Mouse (Mus musculus) liver (tissue): ENCODE results near the gene Cstl1.
"Not testable (repeated sequence)": the region's sequence is repeated elsewhere in the genome, so short reads cannot be mapped to it uniquely, and the experiment has no call there.

ENCODE experiments used
- DNase-seq: peaks from one replicate; pipeline ENCODE4 v3.0.0-alpha.2; 2020; ENCODE audit warnings: mixed read lengths

The Cstl1 gene

GRCm38 (mm10) chr2:148750058-148750457 is at the start of gene Cstl1:
Cstl1 (plus strand) TSS chr2:148750358.
- no peak for DNase-seq

DNA sequence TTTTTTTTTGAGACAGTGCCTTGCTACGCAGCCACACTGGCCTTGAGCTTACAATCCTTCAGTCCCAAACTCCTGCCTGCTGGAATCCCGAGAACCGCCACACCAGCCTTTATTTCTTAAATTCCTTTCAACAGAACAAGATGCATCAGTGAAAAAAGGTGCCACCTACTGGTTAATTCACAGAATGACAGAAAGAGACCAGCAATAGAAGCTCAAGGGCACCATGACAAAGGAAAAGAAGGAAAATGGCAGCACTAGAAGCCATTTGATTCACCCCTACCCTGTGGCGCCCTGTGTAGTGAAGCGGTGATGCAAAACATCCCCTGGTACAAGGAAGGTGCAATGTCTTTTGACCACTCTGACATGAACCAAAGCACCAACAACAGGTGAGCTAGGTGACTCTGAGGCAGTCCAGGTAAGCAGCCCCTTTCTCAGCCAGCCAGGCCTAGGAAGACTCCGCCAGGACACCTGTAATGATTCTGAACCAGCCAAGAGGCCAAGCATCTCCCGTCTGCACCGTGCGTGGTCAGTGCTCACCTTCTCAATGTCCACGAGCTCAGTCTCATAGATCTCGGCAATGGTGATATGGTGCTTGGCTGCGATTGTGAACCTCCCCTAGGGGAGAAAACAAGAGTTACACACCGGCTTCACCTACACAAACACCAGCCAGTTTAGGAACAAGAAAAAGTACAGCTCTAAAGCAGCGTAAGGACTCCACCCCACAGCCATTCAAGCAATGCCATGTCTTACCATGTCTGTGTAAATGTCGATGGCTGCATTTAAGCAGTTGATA is 43.6 kb upstream of the Cstl1 start:
- DNase-seq = no peak

DNA sequence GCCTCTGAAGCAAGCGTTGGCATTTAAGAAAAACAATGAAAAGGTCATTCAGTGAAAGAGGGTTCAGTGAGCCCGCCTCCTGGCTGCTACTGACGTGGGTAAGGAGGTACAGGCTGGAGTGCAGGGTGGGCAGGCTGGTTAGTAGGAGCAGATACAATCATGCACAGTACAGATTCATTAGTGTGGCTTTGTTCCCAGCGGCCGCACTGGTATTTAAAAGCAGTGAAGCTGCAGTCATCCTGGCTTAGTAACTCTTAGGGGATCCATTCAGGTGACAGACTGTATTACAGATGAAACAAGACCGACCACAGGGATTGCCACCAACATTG is 43.0 kb upstream of the Cstl1 start:
- DNase-seq = no peak

- DNase-seq = no peak
These were observed 37.8 kb upstream of the Cstl1 start for GRCm38 (mm10) chr2:148712326-148712725.

GRCm38 (mm10) chr2:148717072-148717471 is 33.1 kb upstream of the Cstl1 start:
- DNase-seq = no peak

- no peak for DNase-seq
These were observed 30.7 kb upstream of the Cstl1 start for GRCm38 (mm10) chr2:148719271-148719995.

DNA sequence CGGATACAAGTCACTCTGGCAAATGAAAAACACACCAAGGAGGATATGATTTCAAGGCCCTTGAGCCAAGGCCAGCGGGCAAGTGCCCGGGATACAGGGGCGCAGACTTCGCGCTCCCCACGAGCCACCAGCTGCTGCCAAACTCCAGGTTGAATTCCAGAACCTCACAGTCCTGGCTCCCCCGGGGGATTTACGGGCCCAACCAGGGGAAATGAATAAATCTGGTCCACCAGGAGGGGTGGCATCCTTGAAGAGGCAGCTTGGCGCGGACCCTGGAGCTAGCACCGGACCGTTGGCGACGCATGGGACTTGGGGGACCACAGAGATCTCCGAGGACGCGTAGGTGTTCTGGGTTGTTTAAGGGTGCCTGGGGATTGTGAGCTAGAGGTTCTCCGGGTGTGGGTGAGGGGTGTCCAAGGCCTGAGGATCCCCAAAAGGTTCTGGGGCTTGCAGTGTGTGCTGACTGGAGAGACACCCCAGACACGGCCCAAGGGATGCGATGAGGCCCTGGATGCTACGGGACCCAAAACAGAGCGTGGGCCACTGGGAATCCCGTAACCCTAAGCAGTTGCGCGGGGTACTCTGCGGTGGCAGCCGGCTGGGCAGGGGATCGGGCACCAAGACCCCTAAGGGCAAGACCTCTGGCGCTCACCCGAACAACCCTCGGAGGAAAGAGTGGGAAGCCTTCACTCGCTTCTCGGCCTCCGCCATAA is 18.4 kb upstream of the Cstl1 start:
- no peak for DNase-seq

- DNase-seq = peak; percentile 85
These were observed 17.7 kb upstream of the Cstl1 start, which contains the start of gene Napb for GRCm38 (mm10) chr2:148732327-148733000. Napb (minus strand) TSS chr2:148732467.

DNA sequence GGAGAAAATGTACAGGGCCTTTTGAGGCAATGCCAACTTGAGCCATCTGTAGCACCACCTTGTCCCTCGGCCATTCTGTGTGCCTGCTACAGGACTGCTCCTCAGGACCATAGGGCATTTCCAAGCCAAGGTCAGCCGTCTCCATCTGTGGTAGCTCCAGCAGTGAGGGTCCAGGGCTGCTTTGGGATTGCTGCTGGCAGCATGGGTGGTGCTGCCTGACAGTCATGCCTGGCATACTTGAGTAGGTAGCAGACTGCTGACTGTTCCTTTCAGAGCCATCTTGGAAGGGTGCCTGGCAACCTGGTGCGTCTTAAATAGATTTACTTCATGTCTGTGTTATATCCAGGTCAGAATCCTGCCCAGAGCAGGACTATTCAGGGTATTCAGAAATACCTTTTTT is 7.2 kb upstream of the Cstl1 start:
- no peak for DNase-seq

DNA sequence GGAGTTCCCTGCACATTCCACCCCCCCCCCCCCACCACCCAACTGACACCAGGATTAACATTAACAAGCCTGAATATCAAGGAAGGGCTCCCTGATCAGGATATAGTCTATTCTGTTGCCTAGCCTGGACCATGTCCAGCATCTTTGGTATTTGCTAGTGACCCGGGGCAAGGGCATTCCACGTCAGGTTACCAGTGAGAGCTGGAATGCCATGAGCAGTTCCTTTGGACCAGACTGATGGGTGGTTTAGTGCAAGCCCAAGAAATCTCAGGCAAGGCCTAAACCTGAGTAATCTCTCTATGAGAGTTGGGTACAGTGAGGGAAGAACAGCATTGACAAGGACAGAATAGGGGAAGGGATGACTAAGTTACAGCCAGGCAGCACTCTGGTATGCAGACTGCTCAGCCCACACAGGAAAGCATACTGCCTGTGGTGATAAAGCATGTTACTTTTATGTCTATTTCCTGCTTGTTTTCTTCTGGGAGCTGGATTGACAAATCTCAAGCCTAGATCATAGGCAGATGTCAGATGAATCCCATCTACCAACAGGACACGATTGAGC is 6.2 kb upstream of the Cstl1 start:
- no peak for DNase-seq

- peak; percentile 64 for DNase-seq
These were observed 2.0 kb downstream of the Cstl1 start for GRCm38 (mm10) chr2:148751893-148752813.

DNA sequence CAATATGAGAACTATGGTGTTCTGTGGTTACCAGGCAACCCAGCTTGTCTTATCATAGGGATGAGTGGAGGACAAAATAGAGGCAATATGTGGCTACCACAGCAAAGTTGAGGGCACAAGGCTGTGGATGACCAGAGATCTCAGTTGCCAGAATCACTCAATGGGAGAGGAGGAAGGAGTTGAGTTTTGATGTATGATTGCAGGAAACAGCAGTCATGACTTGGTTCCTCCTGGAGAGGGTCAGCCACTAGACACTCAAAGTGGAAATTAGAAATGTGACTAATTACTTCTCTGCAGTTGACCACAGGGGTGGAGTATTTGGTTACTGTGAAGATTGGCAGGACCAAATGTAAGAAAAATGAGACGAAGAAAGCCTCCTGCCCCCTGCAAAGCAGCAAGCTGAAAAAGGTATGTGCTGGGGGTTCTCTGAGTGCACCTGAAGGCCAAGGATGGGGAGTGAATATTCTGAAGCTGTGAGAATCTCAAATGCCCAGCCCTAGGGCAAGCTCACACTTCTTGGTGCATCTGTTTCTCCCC is 4.2 kb downstream of the Cstl1 start:
- no peak for DNase-seq

GRCm38 (mm10) chr2:148763648-148764388 is 13.7 kb downstream of the Cstl1 start:
- no peak for DNase-seq

DNA sequence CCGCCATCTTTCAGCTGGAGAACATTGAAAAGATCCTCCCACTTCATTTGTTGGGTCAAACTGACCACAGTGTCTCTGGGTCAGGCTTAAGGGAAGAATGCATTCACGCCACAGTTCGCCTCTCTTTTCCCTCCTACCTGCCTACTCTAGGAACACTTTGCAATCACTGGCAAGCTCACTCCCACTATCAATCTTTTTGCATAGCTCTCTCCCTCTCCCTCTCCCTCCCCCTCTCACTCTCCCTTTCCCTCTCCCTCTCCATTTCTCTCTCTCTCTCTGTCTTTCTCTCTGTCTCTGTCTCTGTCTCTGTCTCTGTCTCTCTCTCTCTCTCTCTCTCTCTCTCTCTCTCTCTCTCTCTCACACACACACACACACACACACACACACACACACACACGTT is 21.2 kb downstream of the Cstl1 start, which contains the start of gene Cst11:
Gene Cst11 (minus strand): TSS at position 101 of the 400 bp plus-strand sequence.
- not testable (repeated sequence) for DNase-seq

GRCm38 (mm10) chr2:148781709-148782108 is 31.6 kb downstream of the Cstl1 start, which contains the start of gene 8030411F24Rik:
8030411F24Rik (plus strand) TSS chr2:148782009.
- DNase-seq = no peak

- DNase-seq = no peak
These were observed 39.0 kb downstream of the Cstl1 start, which contains the start of gene Cst12 for GRCm38 (mm10) chr2:148789142-148789541. Cst12 (plus strand) TSS chr2:148789361.

DNA sequence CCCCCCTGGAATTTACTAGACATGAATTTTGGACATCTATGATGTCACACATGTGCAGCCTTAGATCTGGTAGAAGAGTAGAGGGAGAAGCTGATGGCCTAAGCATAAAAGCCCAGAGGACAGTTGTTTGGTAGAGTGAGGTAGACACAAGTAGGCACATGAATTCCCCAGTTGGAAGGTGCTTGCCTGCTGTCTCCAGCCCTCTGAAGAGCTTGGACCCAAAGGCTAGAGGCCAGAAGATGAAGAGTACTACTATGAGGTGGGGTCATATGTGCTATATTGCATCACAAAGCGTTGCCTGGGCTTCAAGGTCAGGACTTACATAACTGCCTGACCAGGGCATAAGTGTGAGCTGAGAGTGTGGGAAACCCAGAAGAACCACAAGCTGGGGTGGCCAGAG is 48.3 kb downstream of the Cstl1 start, which contains the start of gene Cst8:
Gene Cst8 (plus strand): TSS at position 301 of the 400 bp plus-strand sequence.
- DNase-seq = no peak

DNA sequence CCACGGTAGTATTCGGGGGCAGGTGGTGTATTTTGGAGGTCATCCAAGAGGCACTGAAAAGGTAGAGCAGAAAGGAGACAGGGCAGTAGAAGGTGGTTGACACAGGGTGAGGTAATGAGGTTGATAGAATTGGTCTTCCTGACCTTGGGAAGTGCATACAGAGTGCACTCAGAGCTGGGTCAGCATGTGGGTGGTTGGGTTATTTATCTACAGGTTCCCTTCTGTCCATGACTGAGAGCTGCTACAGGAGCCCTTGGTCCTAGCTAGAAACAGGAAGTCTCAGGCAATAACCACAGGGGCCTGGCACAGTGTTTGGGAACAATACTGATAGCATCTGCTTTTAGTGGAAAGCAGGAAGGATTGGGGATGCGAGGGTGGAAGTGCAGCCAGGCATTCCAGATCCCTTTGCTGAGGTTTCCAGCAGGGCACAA is 51.3 kb downstream of the Cstl1 start:
- DNase-seq = no peak
